Mouse (Mus musculus): ENCODE results near the gene Tmem131. TPM values are rescaled to one million over a fixed set of nuclear protein-coding genes. Genes with fewer than 3 reads are reported as not detected.

Gene Tmem131
- polyA plus RNA-seq, 1 experiment from 2014 or later: 9.0 TPM

DNA sequence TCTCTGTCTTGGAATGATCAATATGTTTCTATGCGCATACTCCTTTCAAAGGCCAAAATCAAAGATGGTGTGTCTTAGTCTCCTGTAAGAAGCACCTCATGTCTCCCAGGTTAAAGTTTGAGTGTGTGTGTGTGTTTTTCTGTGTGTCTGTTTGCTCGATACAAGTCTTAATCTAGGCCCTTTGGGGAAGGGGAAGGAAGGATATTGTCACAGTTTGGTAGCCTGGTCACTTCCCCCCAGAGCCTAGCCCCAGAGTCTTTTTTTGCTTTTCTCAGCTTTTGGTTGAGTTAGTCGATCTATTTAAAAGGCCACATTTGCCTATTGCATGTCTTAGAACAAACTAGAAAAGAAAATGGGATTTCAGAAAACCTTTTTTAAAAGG is 3.1 kb downstream of the Tmem131 start:
- Histone ChIP-seq H3K27me3 (ENCODE audit: control insufficient read depth, insufficient read depth, low read length) (no peaks in the 10 kb centered on the region), H3K9ac (ENCODE audit: low read length) (peak overlapping the region; percentile 99), H3K9me3 (replicated peaks; ENCODE audit: control insufficient read depth, low read length) (no peaks in the 10 kb centered on the region), H3K4me3 (ENCODE audit: low read length) (peak overlapping the region; percentile 83), H3K27ac (ENCODE audit: low read length) (peak overlapping the region; percentile 86), H3K4me1 (ENCODE audit: control insufficient read depth, insufficient read depth, low read length) (peaks cover 23% of the 10 kb centered on the region), H3K4me2 (ENCODE audit: low read depth, low read length) (peak overlapping the region; percentile 72), H3K36me3 (ENCODE audit: control insufficient read depth, insufficient read depth) (no peaks in the 10 kb centered on the region)
- WGBS: 53% methylated on average over 3 of the region's 3 CpGs
- no peak for ATAC-seq (replicated peaks; ENCODE audit: extremely low read depth, insufficient read depth, low FRiP score)

DNA sequence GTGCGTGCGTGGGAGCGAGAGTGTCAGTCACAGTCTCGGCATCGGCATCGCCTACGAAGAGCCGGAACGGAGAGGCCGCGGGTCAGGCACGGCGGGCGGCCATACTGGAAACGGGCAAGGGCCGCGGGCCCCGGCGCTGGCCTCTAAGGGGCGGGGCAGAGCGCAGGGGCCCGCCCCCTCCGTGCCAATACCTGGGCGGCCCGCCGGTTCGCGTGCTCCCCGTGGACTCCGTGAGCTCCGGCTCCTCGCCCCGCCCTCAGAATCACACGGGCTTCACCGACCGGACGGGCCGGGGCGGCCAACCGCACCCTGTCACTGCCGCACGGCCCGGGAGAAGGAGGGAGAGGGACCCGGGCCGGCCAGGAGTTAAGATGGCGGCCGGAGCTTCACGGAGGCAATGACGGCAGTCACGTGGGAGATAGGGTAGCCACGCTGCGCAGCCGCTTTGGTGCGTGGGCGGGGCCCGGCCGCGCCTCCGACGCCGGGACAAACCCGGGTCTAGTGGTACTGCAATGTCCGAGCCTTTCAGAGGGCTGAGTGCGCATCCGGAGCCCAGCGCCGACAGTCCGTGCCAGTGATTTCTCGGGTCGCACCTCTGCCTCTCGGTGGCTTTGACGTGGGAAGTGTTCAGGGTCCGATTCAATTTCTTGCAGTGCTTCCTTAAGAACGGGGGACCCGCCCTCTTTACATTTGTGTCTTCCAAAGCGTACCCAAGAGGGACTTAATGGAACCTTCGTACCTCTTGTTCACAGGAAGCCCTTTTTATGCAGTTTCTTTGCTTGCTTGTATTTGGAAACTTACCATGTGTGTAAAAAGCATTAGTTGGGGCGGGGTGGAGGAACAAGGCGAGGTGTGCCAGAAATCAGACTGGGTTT is 3.7 kb downstream of the Tmem131 start:
- Histone ChIP-seq H3K27me3 (ENCODE audit: control insufficient read depth, insufficient read depth, low read length) (no peaks in the 10 kb centered on the region), H3K9me3 (replicated peaks; ENCODE audit: control insufficient read depth, low read length) (no peaks in the 10 kb centered on the region), H3K4me2 (ENCODE audit: low read depth, low read length) (peak overlapping the region; percentile 80), H3K9ac (ENCODE audit: low read length) (peak overlapping the region; percentile 99), H3K27ac (ENCODE audit: low read length) (peak overlapping the region; percentile 86), H3K4me3 (ENCODE audit: low read length) (peak overlapping the region; percentile 83), H3K36me3 (ENCODE audit: control insufficient read depth, insufficient read depth) (no peaks in the 10 kb centered on the region), H3K4me1 (ENCODE audit: control insufficient read depth, insufficient read depth, low read length) (peaks cover 30% of the 10 kb centered on the region)
- WGBS: under 1% methylated on average over 72 of the region's 79 CpGs
- peak; percentile 97 for ATAC-seq (replicated peaks; ENCODE audit: extremely low read depth, insufficient read depth, low FRiP score)

DNA sequence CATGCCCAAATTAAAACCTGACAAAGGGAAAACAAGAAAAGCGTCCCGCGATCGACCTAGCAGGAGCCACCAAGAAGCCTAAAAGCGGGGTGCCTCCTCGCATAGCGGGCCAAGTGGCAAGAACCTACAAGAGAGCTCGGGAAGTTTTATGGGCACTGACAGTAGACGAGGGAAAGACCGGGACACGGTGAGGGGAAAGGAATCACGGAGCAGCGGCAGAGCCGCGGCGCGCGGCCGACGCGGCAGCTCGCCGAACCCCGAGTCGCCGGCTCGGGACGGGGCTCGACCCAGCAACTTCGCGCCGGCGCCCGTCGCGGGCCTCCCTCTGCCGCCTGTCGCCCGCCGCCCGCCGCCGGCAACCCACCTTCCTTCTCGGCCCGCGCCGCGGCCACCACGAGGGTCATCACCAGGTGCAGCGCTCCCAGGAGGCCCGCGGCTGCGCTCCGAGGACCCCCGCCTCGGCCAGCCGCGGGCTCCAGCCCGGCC is 4.6 kb downstream of the Tmem131 start:
- no peaks in the 10 kb centered on the region for H3K27me3 ChIP-seq (ENCODE audit: control insufficient read depth, insufficient read depth, low read length)
- peak overlapping the region; percentile 86 for H3K27ac ChIP-seq (ENCODE audit: low read length)
- H3K4me2 ChIP-seq (ENCODE audit: low read depth, low read length): peak overlapping the region; percentile 80
- ATAC-seq (replicated peaks; ENCODE audit: extremely low read depth, insufficient read depth, low FRiP score): peak; percentile 11
- peak overlapping the region; percentile 83 for H3K4me3 ChIP-seq (ENCODE audit: low read length)
- under 1% methylated on average over 59 of the region's 59 CpGs for WGBS
- H3K9ac ChIP-seq (ENCODE audit: low read length): peak overlapping the region; percentile 99
- no peaks in the 10 kb centered on the region for H3K36me3 ChIP-seq (ENCODE audit: control insufficient read depth, insufficient read depth)
- H3K4me1 ChIP-seq (ENCODE audit: control insufficient read depth, insufficient read depth, low read length): peaks cover 39% of the 10 kb centered on the region
- no peaks in the 10 kb centered on the region for H3K9me3 ChIP-seq (replicated peaks; ENCODE audit: control insufficient read depth, low read length)

DNA sequence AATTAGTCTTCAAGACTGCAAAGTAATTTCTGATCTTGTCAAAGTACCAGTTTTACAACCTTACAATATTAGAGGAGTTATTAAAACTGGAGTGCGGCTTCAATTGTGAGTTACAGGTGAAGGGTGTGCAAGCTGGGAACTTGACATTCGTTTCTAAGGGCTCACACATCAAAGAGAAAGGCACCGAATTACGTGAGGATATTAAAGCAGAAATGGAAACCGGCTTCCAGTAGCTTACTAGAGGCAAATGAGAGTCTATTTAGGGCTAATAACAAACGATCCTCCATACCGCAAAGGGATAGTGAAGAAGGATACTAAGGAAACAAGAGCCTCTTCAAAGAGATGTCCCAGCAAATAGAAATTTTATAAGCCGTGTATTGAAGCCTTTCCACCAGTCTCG is 5.1 kb downstream of the Tmem131 start:
- H3K9me3 ChIP-seq (replicated peaks; ENCODE audit: control insufficient read depth, low read length): no peaks in the 10 kb centered on the region
- H3K4me2 ChIP-seq (ENCODE audit: low read depth, low read length): peak overlapping the region; percentile 80
- peaks cover 42% of the 10 kb centered on the region for H3K4me1 ChIP-seq (ENCODE audit: control insufficient read depth, insufficient read depth, low read length)
- peak overlapping the region; percentile 83 for H3K4me3 ChIP-seq (ENCODE audit: low read length)
- no peaks in the 10 kb centered on the region for H3K36me3 ChIP-seq (ENCODE audit: control insufficient read depth, insufficient read depth)
- no peak overlapping the region; the same call in 1 of the 2 replicates for H3K27ac ChIP-seq (ENCODE audit: low read length)
- WGBS: 2% methylated on average over 9 of the region's 9 CpGs
- no peaks in the 10 kb centered on the region for H3K27me3 ChIP-seq (ENCODE audit: control insufficient read depth, insufficient read depth, low read length)
- peak overlapping the region; percentile 99 for H3K9ac ChIP-seq (ENCODE audit: low read length)
- ATAC-seq (replicated peaks; ENCODE audit: extremely low read depth, insufficient read depth, low FRiP score): no peak

- H3K36me3 ChIP-seq (ENCODE audit: control insufficient read depth, insufficient read depth): no peaks in the 10 kb centered on the region
- no peaks in the 10 kb centered on the region for H3K27me3 ChIP-seq (ENCODE audit: control insufficient read depth, insufficient read depth, low read length)
- peak overlapping the region; percentile 80 for H3K4me2 ChIP-seq (ENCODE audit: low read depth, low read length)
- ATAC-seq (replicated peaks; ENCODE audit: extremely low read depth, insufficient read depth, low FRiP score): no peak
- H3K4me3 ChIP-seq (ENCODE audit: low read length): peak overlapping the region; percentile 83
- peak overlapping the region; percentile 99 for H3K9ac ChIP-seq (ENCODE audit: low read length)
- H3K9me3 ChIP-seq (replicated peaks; ENCODE audit: control insufficient read depth, low read length): no peaks in the 10 kb centered on the region
- peaks cover 42% of the 10 kb centered on the region for H3K4me1 ChIP-seq (ENCODE audit: control insufficient read depth, insufficient read depth, low read length)
- no peak overlapping the region for H3K27ac ChIP-seq (ENCODE audit: low read length)
- 46% methylated on average over 3 of the region's 3 CpGs for WGBS
Measured at GRCm38 (mm10) chr1:36937648-36938047, 5.8 kb downstream of the Tmem131 start.

DNA sequence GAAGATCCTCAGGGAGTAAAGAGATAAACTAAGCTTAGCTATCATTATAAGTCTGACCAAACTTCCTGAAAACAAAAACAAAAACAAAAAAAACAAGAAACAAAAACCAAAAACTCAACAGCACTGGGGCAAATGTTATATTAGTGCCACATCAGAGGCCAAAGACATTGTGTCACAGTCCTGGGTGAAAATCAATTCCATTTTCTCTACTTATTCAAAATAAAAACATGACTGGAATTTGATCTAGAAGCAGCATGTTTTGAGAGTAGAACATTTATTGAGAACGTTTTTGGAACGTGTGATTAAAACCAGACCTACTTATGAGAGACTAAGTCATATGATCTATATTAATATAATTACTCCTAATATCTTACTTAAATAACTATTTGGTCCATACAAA is 6.5 kb downstream of the Tmem131 start:
- H3K27ac ChIP-seq (ENCODE audit: low read length): no peak overlapping the region
- ATAC-seq (replicated peaks; ENCODE audit: extremely low read depth, insufficient read depth, low FRiP score): no peak
- H3K27me3 ChIP-seq (ENCODE audit: control insufficient read depth, insufficient read depth, low read length): no peaks in the 10 kb centered on the region
- peak overlapping the region; percentile 37; the same call in 1 of the 2 replicates for H3K4me2 ChIP-seq (ENCODE audit: low read depth, low read length)
- no peaks in the 10 kb centered on the region for H3K9me3 ChIP-seq (replicated peaks; ENCODE audit: control insufficient read depth, low read length)
- no peak overlapping the region; the same call in 1 of the 2 replicates for H3K9ac ChIP-seq (ENCODE audit: low read length)
- no peaks in the 10 kb centered on the region for H3K36me3 ChIP-seq (ENCODE audit: control insufficient read depth, insufficient read depth)
- WGBS: 68% methylated on average over 2 of the region's 2 CpGs
- H3K4me1 ChIP-seq (ENCODE audit: control insufficient read depth, insufficient read depth, low read length): peaks cover 42% of the 10 kb centered on the region
- no peak overlapping the region for H3K4me3 ChIP-seq (ENCODE audit: low read length)

DNA sequence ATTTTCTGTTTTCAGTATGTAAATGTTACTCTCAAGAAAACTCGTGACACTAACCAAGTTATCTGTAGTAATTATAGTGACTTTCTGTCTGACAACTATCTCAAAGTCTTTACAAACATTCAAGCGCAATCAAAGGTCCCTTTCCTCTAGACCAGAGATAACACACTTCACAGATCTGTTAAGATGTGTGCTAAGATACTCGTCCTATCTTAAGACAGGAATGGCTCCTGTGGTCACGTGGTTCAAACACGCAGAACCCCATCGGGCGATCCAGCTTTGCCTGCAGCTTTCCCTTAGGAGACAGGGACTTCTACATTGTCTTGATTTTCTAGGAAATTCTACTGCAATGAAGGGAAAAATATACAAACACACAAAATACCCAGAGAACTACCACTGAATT is 6.9 kb downstream of the Tmem131 start:
- no peak overlapping the region for H3K9ac ChIP-seq (ENCODE audit: low read length)

DNA sequence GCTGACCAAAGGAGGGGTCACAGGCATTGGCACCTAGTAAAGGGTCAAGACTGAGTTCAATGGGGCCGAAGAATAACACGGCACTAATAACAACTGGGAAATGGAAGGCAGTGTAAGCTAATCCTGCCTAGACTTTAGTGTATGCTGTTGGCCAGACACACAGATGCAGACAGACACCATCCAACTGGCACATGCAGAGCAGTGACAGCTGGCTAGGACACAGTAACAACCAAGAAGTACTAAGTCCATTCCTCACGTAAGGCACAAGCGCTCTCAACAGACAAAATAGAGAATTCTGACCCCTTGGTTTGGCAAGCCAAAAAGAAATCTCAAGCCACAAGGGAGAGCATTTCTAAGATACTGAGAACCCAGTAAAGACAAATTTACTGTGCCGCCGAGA is 8.7 kb downstream of the Tmem131 start:
- H3K36me3 ChIP-seq (ENCODE audit: control insufficient read depth, insufficient read depth): no peaks in the 10 kb centered on the region
- H3K27ac ChIP-seq (ENCODE audit: low read length): peak overlapping the region; percentile 9; the same call in 1 of the 2 replicates
- peaks cover 36% of the 10 kb centered on the region for H3K4me1 ChIP-seq (ENCODE audit: control insufficient read depth, insufficient read depth, low read length)
- 62% methylated on average over 6 of the region's 6 CpGs for WGBS
- H3K4me3 ChIP-seq (ENCODE audit: low read length): no peak overlapping the region
- ATAC-seq (replicated peaks; ENCODE audit: extremely low read depth, insufficient read depth, low FRiP score): no peak
- H3K9me3 ChIP-seq (replicated peaks; ENCODE audit: control insufficient read depth, low read length): no peaks in the 10 kb centered on the region
- no peak overlapping the region for H3K9ac ChIP-seq (ENCODE audit: low read length)
- peak overlapping the region; percentile 8; the same call in 1 of the 2 replicates for H3K4me2 ChIP-seq (ENCODE audit: low read depth, low read length)
- H3K27me3 ChIP-seq (ENCODE audit: control insufficient read depth, insufficient read depth, low read length): no peaks in the 10 kb centered on the region

More for the DNA sequence above, 6.9 kb downstream of the Tmem131 start:
- no peak overlapping the region for H3K4me3 ChIP-seq (ENCODE audit: low read length)
- peaks cover 42% of the 10 kb centered on the region for H3K4me1 ChIP-seq (ENCODE audit: control insufficient read depth, insufficient read depth, low read length)
- no peak overlapping the region for H3K27ac ChIP-seq (ENCODE audit: low read length)
- H3K4me2 ChIP-seq (ENCODE audit: low read depth, low read length): peak overlapping the region; percentile 37; the same call in 1 of the 2 replicates
- H3K9me3 ChIP-seq (replicated peaks; ENCODE audit: control insufficient read depth, low read length): no peaks in the 10 kb centered on the region
- H3K27me3 ChIP-seq (ENCODE audit: control insufficient read depth, insufficient read depth, low read length): no peaks in the 10 kb centered on the region
- H3K36me3 ChIP-seq (ENCODE audit: control insufficient read depth, insufficient read depth): no peaks in the 10 kb centered on the region
- WGBS: 58% methylated on average over 7 of the region's 7 CpGs
- no peak for ATAC-seq (replicated peaks; ENCODE audit: extremely low read depth, insufficient read depth, low FRiP score)

GRCm38 (mm10) chr1:36933965-36934585 is 9.4 kb downstream of the Tmem131 start:
- Histone ChIP-seq H3K9ac (ENCODE audit: low read length) (no peak overlapping the region), H3K27me3 (ENCODE audit: control insufficient read depth, insufficient read depth, low read length) (no peaks in the 10 kb centered on the region), H3K4me3 (ENCODE audit: low read length) (no peak overlapping the region), H3K27ac (ENCODE audit: low read length) (no peak overlapping the region; the same call in 1 of the 2 replicates), H3K9me3 (replicated peaks; ENCODE audit: control insufficient read depth, low read length) (no peaks in the 10 kb centered on the region), H3K4me2 (ENCODE audit: low read depth, low read length) (peak overlapping the region; percentile 8; the same call in 1 of the 2 replicates), H3K36me3 (ENCODE audit: control insufficient read depth, insufficient read depth) (no peaks in the 10 kb centered on the region), H3K4me1 (ENCODE audit: control insufficient read depth, insufficient read depth, low read length) (peaks cover 43% of the 10 kb centered on the region)
- no peak for ATAC-seq (replicated peaks; ENCODE audit: extremely low read depth, insufficient read depth, low FRiP score)
- WGBS: 51% methylated on average over 8 of the region's 8 CpGs

Data from heart, embryonic 16.5 days (tissue).